Mouse (Mus musculus): ENCODE data around the gene Kcnh8.

DNA sequence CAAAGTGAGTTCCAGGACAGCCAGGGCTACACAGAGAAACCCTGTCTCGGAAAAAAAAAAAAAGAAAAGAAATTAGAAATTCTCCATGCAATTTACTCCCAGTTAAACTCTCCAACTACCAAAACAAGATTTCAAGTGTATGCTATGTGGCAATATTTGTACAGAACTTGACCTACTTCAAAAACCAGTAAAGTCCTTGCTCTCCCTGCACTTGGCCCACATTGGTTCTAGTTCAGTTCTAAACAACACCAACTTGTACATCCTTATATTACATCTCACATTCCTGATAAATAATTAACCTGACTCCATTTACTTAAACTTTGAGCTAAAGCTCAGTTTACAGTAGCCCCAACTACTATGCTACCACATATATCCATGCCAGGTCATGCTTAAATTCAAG, 370.2 kb downstream of the Kcnh8 start:
- TF ChIP-seq FLI1 (IDR thresholded peaks at IDR 0.05; ENCODE audit: low read length) = no peak
- no peak for TF ChIP-seq GATA1 (IDR thresholded peaks at IDR 0.05; ENCODE audit: borderline replicate concordance, low read length)
